In the genomic region with DNA sequence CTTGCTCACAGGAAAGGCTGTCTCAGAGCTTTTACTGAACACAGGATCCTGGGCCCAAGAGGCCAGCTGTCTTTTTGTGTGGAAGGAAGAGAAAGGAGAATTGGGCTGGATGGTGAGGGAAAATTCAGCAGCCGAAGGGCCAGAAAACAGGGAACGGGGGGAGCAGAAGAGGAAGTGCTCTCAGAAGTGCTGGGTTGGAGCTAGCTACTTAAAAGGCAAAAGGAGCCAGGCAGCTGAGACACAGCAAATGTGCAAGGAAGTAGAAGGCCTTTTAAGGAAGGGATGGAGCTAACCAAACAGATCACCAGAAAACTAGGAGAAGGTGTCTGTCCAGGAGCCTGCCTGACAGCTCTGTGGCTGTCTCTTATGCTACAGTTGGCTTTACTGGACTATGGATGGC, we compare ENCODE assay signal across 13 mouse cellular contexts.
DNase-seq lines count a peak whose midpoint lies in the region; ATAC-seq and TF ChIP-seq lines count a peak whose summit lies in the region.
"Had no signal": no experiment of that assay in that cellular context is flagged by ENCODE, and none has a peak within 500 bp of the region (broad histone marks: within the 10 kb centered on the region; RNA-seq: fewer than 3 reads in every experiment).

No protein-coding gene starts in this region.

- TF ChIP-seq CTCF in midbrain, postnatal 0 days (IDR thresholded peaks at IDR 0.05), result no peak

- peak; percentile 36 for DNase-seq in heart, adult 8-10 months (ENCODE audit: low spot score)
- no peak for DNase-seq in heart, postnatal 4 days
- DNase-seq in midbrain, embryonic 10.5 days (ENCODE audit: low spot score), result no peak
- no peak for DNase-seq in midbrain, postnatal 0 days (ENCODE audit: low spot score)
- DNase-seq in thymus, postnatal 4 days, result no peak
- no peak for DNase-seq in urinary bladder, postnatal 14 days (ENCODE audit: low spot score)
- DNase-seq: cerebellum, adult 9-11 months; heart, adult 2 months; kidney, adult 8-10 months; left cerebral cortex, postnatal 4 days; right cerebral cortex, postnatal 4 days had no signal

- H3K9ac ChIP-seq in midbrain, postnatal 0 days (replicated peaks; ENCODE audit: low read length, poor library complexity, severe bottlenecking), result no peak overlapping the region
- no peak overlapping the region for H3K9ac ChIP-seq in intestine, embryonic 16.5 days (ENCODE audit: low read depth, low read length)
- H3K9ac ChIP-seq: embryonic facial prominence, embryonic 15.5 days had no signal

- H3K4me2 ChIP-seq in midbrain, postnatal 0 days (ENCODE audit: low read depth, low read length, poor library complexity, severe bottlenecking), result no peak overlapping the region
- no peak overlapping the region for H3K4me2 ChIP-seq in intestine, embryonic 16.5 days (ENCODE audit: low read depth, low read length)
- H3K4me2 ChIP-seq: embryonic facial prominence, embryonic 15.5 days had no signal

- H3K27ac ChIP-seq in midbrain, embryonic 10.5 days (replicated peaks), result peak overlapping the region; percentile 7; the same call in 1 of the 2 replicates
- no peak overlapping the region for H3K27ac ChIP-seq in midbrain, postnatal 0 days (ENCODE audit: low read depth, low read length)
- H3K27ac ChIP-seq in intestine, embryonic 16.5 days (ENCODE audit: low read length), result peak overlapping the region; percentile 50
- H3K27ac ChIP-seq: embryonic facial prominence, embryonic 15.5 days; heart, adult 2 months had no signal

- H3K36me3 ChIP-seq in midbrain, embryonic 10.5 days, result no peaks in the 10 kb centered on the region
- no peaks in the 10 kb centered on the region for H3K36me3 ChIP-seq in midbrain, postnatal 0 days (ENCODE audit: insufficient read depth, low read length)
- no peaks in the 10 kb centered on the region for H3K36me3 ChIP-seq in intestine, embryonic 16.5 days (ENCODE audit: control insufficient read depth, insufficient read depth, low read length)
- H3K36me3 ChIP-seq: embryonic facial prominence, embryonic 15.5 days had no signal

- no peak for ATAC-seq in midbrain, postnatal 0 days (ENCODE audit: low FRiP score)
- ATAC-seq in intestine, embryonic 16.5 days, result no peak

- peaks cover 64% of the 10 kb centered on the region for H3K4me1 ChIP-seq in midbrain, embryonic 10.5 days
- H3K4me1 ChIP-seq in midbrain, postnatal 0 days (ENCODE audit: insufficient read depth, low read length), result peaks cover 17% of the 10 kb centered on the region
- peaks cover 26% of the 10 kb centered on the region for H3K4me1 ChIP-seq in intestine, embryonic 16.5 days (ENCODE audit: control insufficient read depth, insufficient read depth, low read length)

- H3K9me3 ChIP-seq in midbrain, embryonic 10.5 days (replicated peaks), result no peaks in the 10 kb centered on the region
- H3K9me3 ChIP-seq in midbrain, postnatal 0 days (ENCODE audit: low read length), result no peaks in the 10 kb centered on the region
- no peaks in the 10 kb centered on the region for H3K9me3 ChIP-seq in intestine, embryonic 16.5 days (ENCODE audit: control insufficient read depth, low read length)
- H3K9me3 ChIP-seq: embryonic facial prominence, embryonic 15.5 days had no signal

- 56% methylated on average over 2 of the region's 2 CpGs for WGBS in midbrain, embryonic 10.5 days
- 59% methylated on average over 2 of the region's 2 CpGs for WGBS in midbrain, postnatal 0 days
- WGBS in intestine, embryonic 16.5 days, result 44% methylated on average over 2 of the region's 2 CpGs

- no peaks in the 10 kb centered on the region for H3K27me3 ChIP-seq in midbrain, embryonic 10.5 days (ENCODE audit: low read depth, poor library complexity, severe bottlenecking)
- H3K27me3 ChIP-seq in midbrain, postnatal 0 days (ENCODE audit: insufficient read depth, low read length), result no peaks in the 10 kb centered on the region
- no peaks in the 10 kb centered on the region for H3K27me3 ChIP-seq in intestine, embryonic 16.5 days (replicated peaks; ENCODE audit: control insufficient read depth, insufficient read depth, low read length)
- H3K27me3 ChIP-seq: embryonic facial prominence, embryonic 15.5 days had no signal

- no peak overlapping the region for H3K4me3 ChIP-seq in midbrain, embryonic 10.5 days
- H3K4me3 ChIP-seq in midbrain, postnatal 0 days (ENCODE audit: low read depth, low read length), result no peak overlapping the region
- no peak overlapping the region for H3K4me3 ChIP-seq in intestine, embryonic 16.5 days (ENCODE audit: low read length)
- H3K4me3 ChIP-seq: embryonic facial prominence, embryonic 15.5 days; heart, adult 2 months had no signal
